Mouse (Mus musculus): ENCODE results near the gene Cep95. TPM values are rescaled to one million over a fixed set of nuclear protein-coding genes. Genes with fewer than 3 reads are reported as not detected.

The Cep95 gene
- total and polyA plus RNA-seq, 3 experiments = 17.5 to 21.7 (median 19.3) TPM

- peak; percentile 98 for DNase-seq (ENCODE audit: extremely low read depth)
- TF ChIP-seq BHLHE40 (IDR thresholded peaks at IDR 0.05; ENCODE audit: low read depth, low read length) (peak; percentile 87), USF2 (conservative IDR thresholded peaks at IDR 0.05; ENCODE audit: low read depth, low read length) (no peak), EP300 (IDR thresholded peaks at IDR 0.05; ENCODE audit: low read length) (no peak), MEF2A (IDR thresholded peaks at IDR 0.05; ENCODE audit: borderline replicate concordance, low read depth, low read length) (no peak), SMC3 (IDR thresholded peaks at IDR 0.05; ENCODE audit: low read depth, low read length) (no peak), ZMIZ1 (IDR thresholded peaks at IDR 0.05; ENCODE audit: low read depth, low read length) (peak; percentile 98), JUN (IDR thresholded peaks at IDR 0.05; ENCODE audit: insufficient read depth, low read depth, low read length) (no peak), POLR2AphosphoS2 (IDR thresholded peaks at IDR 0.05; ENCODE audit: low read depth, low read length) (peak; percentile 100), ZNF384 (IDR thresholded peaks at IDR 0.05; ENCODE audit: low read depth, low read length) (peak; percentile 45), ZC3H11A (IDR thresholded peaks at IDR 0.05; ENCODE audit: low read depth, low read length) (no peak), POLR2A (IDR thresholded peaks at IDR 0.05; ENCODE audit: low read depth, low read length) (peak; percentile 97), CHD1 (IDR thresholded peaks at IDR 0.05; ENCODE audit: low read depth, low read length) (no peak), KAT2A (IDR thresholded peaks at IDR 0.05; ENCODE audit: insufficient replicate concordance, low read length) (no peak), MAFK (IDR thresholded peaks at IDR 0.05; ENCODE audit: insufficient replicate concordance, low read length) (no peak), NELFE (IDR thresholded peaks at IDR 0.05; ENCODE audit: low read depth, low read length) (peak; percentile 96; the same call in 1 of the 2 replicates), NRF1 (IDR thresholded peaks at IDR 0.05; ENCODE audit: low read depth, low read length) (no peak), HCFC1 (IDR thresholded peaks at IDR 0.05; ENCODE audit: low read depth, low read length) (peak; percentile 83), CHD2 (IDR thresholded peaks at IDR 0.05; ENCODE audit: low read length) (peak; percentile 93), ETS1 (conservative IDR thresholded peaks at IDR 0.05; ENCODE audit: low read depth, low read length) (no peak), TCF12 (IDR thresholded peaks at IDR 0.05; ENCODE audit: low read depth, low read length) (no peak; the same call in 1 of the 2 replicates), SIN3A (IDR thresholded peaks at IDR 0.05; ENCODE audit: low read length) (peak; percentile 97), CTCF (conservative IDR thresholded peaks at IDR 0.05 in 1 of 2, IDR thresholded peaks at IDR 0.05 in 1 of 2; ENCODE audit: low read depth in 2 of 2, low read length in 2 of 2) (no peak), PAX5 (IDR thresholded peaks at IDR 0.05; ENCODE audit: low read length) (no peak), IRF4 (IDR thresholded peaks at IDR 0.05; ENCODE audit: low read depth, low read length) (no peak; the same call in 1 of the 2 replicates), UBTF (IDR thresholded peaks at IDR 0.05; ENCODE audit: low read depth, low read length) (peak; percentile 95; the same call in 1 of the 2 replicates), MXI1 (IDR thresholded peaks at IDR 0.05; ENCODE audit: low read depth, low read length) (peak; percentile 87; the same call in 1 of the 2 replicates), MAZ (IDR thresholded peaks at IDR 0.05; ENCODE audit: low read depth, low read length) (no peak), ELF1 (IDR thresholded peaks at IDR 0.05; ENCODE audit: low read depth, low read length) (peak; percentile 92), E2F4 (IDR thresholded peaks at IDR 0.05; ENCODE audit: insufficient replicate concordance, low read depth, low read length) (no peak), RAD21 (IDR thresholded peaks at IDR 0.05; ENCODE audit: low read depth, low read length) (no peak), USF1 (IDR thresholded peaks at IDR 0.05; ENCODE audit: low read depth, low read length) (no peak), RCOR1 (conservative IDR thresholded peaks at IDR 0.05; ENCODE audit: low read depth, low read length) (no peak), MAX (IDR thresholded peaks at IDR 0.05; ENCODE audit: low read length) (no peak), TBP (conservative IDR thresholded peaks at IDR 0.05; ENCODE audit: low read depth, low read length) (peak; percentile 86), JUND (conservative IDR thresholded peaks at IDR 0.05; ENCODE audit: low read depth, low read length) (no peak), ZKSCAN1 (IDR thresholded peaks at IDR 0.05; ENCODE audit: borderline replicate concordance, low read depth, low read length) (no peak), MYC (IDR thresholded peaks at IDR 0.05; ENCODE audit: low read depth, low read length) (peak; percentile 83; the same call in 1 of the 2 replicates), GABPA (IDR thresholded peaks at IDR 0.05; ENCODE audit: insufficient replicate concordance, low read depth, low read length) (no peak)
- H3K36me3 ChIP-seq (replicated peaks in 1 of 2; ENCODE audit: control insufficient read depth in 1 of 2, insufficient read depth in 1 of 2, low read length in 1 of 2) = peaks cover 51 to 67% of the 10 kb centered on the region in 2 experiments
- peak within 1 kb of the TSS; percentile 89 for H3K9ac ChIP-seq (ENCODE audit: insufficient read depth, low read depth)
- H3K79me2 ChIP-seq (replicated peaks; ENCODE audit: control insufficient read depth, extremely low read depth, insufficient read depth, poor library complexity, severe bottlenecking) = peaks cover 50% of the 10 kb centered on the region
- in situ Hi-C loops (cut with MboI; ENCODE audit: low pct_ligation_motif_present, low pct_unique_long_range_greater_than_20kb, low sequenced_read_pairs) (no loop called here), dilution Hi-C loops (cut with MboI; ENCODE audit: extremely low pct_ligation_motif_present, extremely low pct_unique_long_range_greater_than_20kb, low sequenced_read_pairs) (no loop called here)
- peak within 1 kb of the TSS; percentile 59 for H3K4me2 ChIP-seq (ENCODE audit: insufficient read depth, low read depth, poor library complexity, severe bottlenecking)
- no peaks in the 10 kb centered on the region for H3K9me3 ChIP-seq (replicated peaks; ENCODE audit: low read length)
- H3K4me3 ChIP-seq (replicated peaks in 1 of 3; ENCODE audit: low read depth in 2 of 3, low read length in 2 of 3, poor library complexity in 1 of 3) = peak within 1 kb of the TSS; percentile 74 to 95 (median 76)
- peaks cover 4 to 52% of the 10 kb centered on the region in 2 experiments; a peak in 2 of 4 replicates for H3K4me1 ChIP-seq (ENCODE audit: control insufficient read depth in 1 of 2, insufficient read depth in 2 of 2)
- H3K27me3 ChIP-seq (replicated peaks) = no peaks in the 10 kb centered on the region
- H3K27ac ChIP-seq (ENCODE audit: insufficient read depth, low read depth) = peak within 1 kb of the TSS; percentile 92
Observed at GRCm38 (mm10) chr11:106779388-106780088, 9.5 kb upstream of the Cep95 start, which contains the start of gene Polg2. Polg2 (minus strand) TSS chr11:106779537.
